22 mouse cellular contexts compared by ENCODE assay signal in genomic region chrX:10318176-10318575, GRCm38 (mm10).
"Had no signal": no experiment of that assay in that cellular context is flagged by ENCODE, and none has a peak within 500 bp of the region (broad histone marks: within the 10 kb centered on the region; RNA-seq: fewer than 3 reads in every experiment).

No protein-coding gene starts in this region.

- H3K4me3 ChIP-seq: layer of hippocampus, adult 2 months; left cerebral cortex, adult 2 months; liver, embryonic 15.5 days; lung, embryonic 15.5 days; midbrain, embryonic 12.5 days; midbrain, embryonic 15.5 days; neural tube, embryonic 12.5 days; neural tube, embryonic 15.5 days had no signal

- H3K4me1 ChIP-seq: liver, embryonic 15.5 days; lung, embryonic 15.5 days; midbrain, embryonic 12.5 days; midbrain, embryonic 15.5 days; neural tube, embryonic 12.5 days; neural tube, embryonic 15.5 days had no signal

- H3K27ac ChIP-seq: layer of hippocampus, adult 2 months; left cerebral cortex, adult 2 months; liver, embryonic 15.5 days; lung, embryonic 15.5 days; midbrain, embryonic 12.5 days; midbrain, embryonic 15.5 days; neural tube, embryonic 12.5 days; neural tube, embryonic 15.5 days; stomach, postnatal 0 days had no signal

- ATAC-seq: intestine, embryonic 16.5 days; midbrain, embryonic 15.5 days had no signal

- DNase-seq: kidney, adult 18-20 months; kidney, adult 9 months; kidney, postnatal 14 days; kidney, postnatal 4 days; layer of hippocampus, adult 9-11 months; lung, adult 18-20 months; lung, postnatal 10 days; lung, postnatal 36 days; retina, postnatal 1 day; right cerebral cortex, postnatal 14 days; right cerebral cortex, postnatal 4 days; thymus, postnatal 25 days had no signal
